Mouse (Mus musculus) heart, postnatal 0 days (tissue): ENCODE measurements at regions not wholly inside any gene's neighbourhood (a gene's known extent, or its start where the extent isn't known, plus 50 kb on each side); places are given as distances from the start of the nearest gene placed in this dataset.

Experiments
- ATAC-seq: fragments of 200-750 bp; cut with Nextera tagmentation; 2 replicates; pipeline ENCODE4 v1.8.0; 2017; ENCODE audit warnings: low read depth, moderate number of reproducible peaks, moderate library complexity; ENCODE audit not compliant: insufficient read depth
- DNase-seq: peaks from one replicate; pipeline ENCODE4 v3.0.0-alpha.2; 2016; ENCODE audit warnings: low spot score
- H3K27ac ChIP-seq: fragments of 300-500 bp; sonication (generic); 2 replicates; pipeline ENCODE4 v1.5.1; 2014; ENCODE audit warnings: low read depth, mild to moderate bottlenecking
- H3K27me3 ChIP-seq: fragments of 300-500 bp; sonication (generic); 2 replicates; pipeline ENCODE4 v1.6.1; 2014; ENCODE audit warnings: low read length, mixed read lengths; ENCODE audit not compliant: control insufficient read depth, insufficient read depth
- H3K36me3 ChIP-seq: fragments of 300-500 bp; sonication (generic); replicated peaks from 2 replicates; pipeline ENCODE4 v1.6.1; 2014; ENCODE audit warnings: low read length, mixed read lengths; ENCODE audit not compliant: control insufficient read depth, insufficient read depth
- H3K4me1 ChIP-seq: fragments of 300-500 bp; sonication (generic); 2 replicates; pipeline ENCODE4 v1.6.1; 2014; ENCODE audit warnings: antibody characterized with exemption; ENCODE audit not compliant: control insufficient read depth, insufficient read depth
- H3K4me2 ChIP-seq: fragments of 300-500 bp; sonication (generic); 2 replicates; pipeline ENCODE4 v1.6.1; 2014; ENCODE audit warnings: low read depth, mild to moderate bottlenecking, low read length, moderate library complexity
- H3K4me3 ChIP-seq: fragments of 300-500 bp; sonication (generic); 2 replicates; pipeline ENCODE4 v1.5.1; 2014; ENCODE audit warnings: low read depth, low read length
- H3K9ac ChIP-seq: fragments of 300-500 bp; sonication (generic); replicated peaks from 2 replicates; pipeline ENCODE4 v1.6.1; 2014; ENCODE audit warnings: low read depth, low read length, mixed read lengths
- H3K9me3 ChIP-seq: fragments of 300-500 bp; sonication (generic); replicated peaks from 2 replicates; pipeline ENCODE4 v1.6.1; 2016; ENCODE audit warnings: low read length; ENCODE audit not compliant: control insufficient read depth
- CTCF ChIP-seq: IDR thresholded peaks from 2 replicates; pipeline ENCODE4 v1.5.1; 2016; ENCODE audit warnings: antibody characterized with exemption, control low read depth, low read depth
- EP300 ChIP-seq: IDR thresholded peaks from 2 replicates; pipeline ENCODE4 v1.6.1; 2016; ENCODE audit warnings: antibody characterized with exemption, low read depth
- WGBS: fragments of 180-500 bp; shearing (Covaris S2); extraction: QIAGEN DNeasy Blood & Tissue Kit; methylation state at CpG from one replicate; pipeline ENCODE4 v1.1.7; 2014; 5-methylcytosine and 5-hydroxymethylcytosine counted together

DNA sequence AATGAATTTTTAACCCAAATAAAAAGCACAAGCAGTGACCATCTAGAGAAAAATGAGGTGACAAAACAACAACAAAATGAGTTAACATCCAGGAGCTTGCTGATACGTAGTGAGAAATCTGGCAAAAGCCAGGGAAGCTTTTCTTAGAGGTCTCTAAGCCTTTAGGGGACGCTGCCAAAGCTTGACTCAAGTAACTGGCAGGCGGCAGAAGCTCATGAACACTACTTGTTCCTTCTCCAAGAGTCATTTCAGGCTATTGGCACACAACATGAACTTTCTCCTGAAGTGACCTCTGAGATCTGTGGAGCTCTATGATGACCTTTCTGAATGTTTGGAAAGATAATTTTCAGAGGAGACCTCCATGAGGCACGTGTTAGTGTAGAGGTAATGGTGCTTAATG is 98.6 kb upstream of the Nova1 start:
- H3K4me2 ChIP-seq, result no peak overlapping the region
- H3K9me3 ChIP-seq, result no peaks in the 10 kb centered on the region
- no peaks in the 10 kb centered on the region for H3K27me3 ChIP-seq
- no peaks in the 10 kb centered on the region for H3K36me3 ChIP-seq
- DNase-seq, result no peak
- ATAC-seq, result no peak
- H3K27ac ChIP-seq, result no peak overlapping the region
- TF ChIP-seq EP300, result no peak
- no peak for TF ChIP-seq CTCF
- H3K9ac ChIP-seq, result no peak overlapping the region
- H3K4me1 ChIP-seq, result no peaks in the 10 kb centered on the region
- H3K4me3 ChIP-seq, result no peak overlapping the region
- WGBS, result 55% methylated on average over 4 of the region's 4 CpGs

DNA sequence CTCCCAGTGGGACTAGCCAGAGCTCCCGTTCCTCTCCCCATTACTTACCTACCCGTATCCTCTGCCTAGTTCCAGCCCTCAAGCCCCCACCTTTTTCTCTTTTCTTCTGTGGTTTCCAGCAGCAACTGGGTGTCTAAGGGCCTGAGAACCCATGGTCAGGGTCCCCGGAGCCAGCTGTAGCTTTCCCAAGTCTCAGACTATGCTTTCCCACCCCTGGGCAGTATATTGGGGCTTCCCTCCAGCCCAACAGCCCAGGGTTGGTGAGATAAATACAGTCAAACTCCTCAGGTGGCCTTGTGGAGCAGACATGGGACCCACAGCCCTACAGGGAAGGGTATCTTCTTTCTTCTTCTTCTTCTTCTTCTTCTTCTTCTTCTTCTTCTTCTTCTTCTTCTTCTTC is 59.4 kb upstream of the Nova1 start:
- ATAC-seq (no peak), DNase-seq (no peak)
- 70% methylated on average over 3 of the region's 3 CpGs for WGBS
- Histone ChIP-seq H3K27me3 (no peaks in the 10 kb centered on the region), H3K4me2 (no peak overlapping the region), H3K9ac (no peak overlapping the region), H3K27ac (no peak overlapping the region), H3K9me3 (no peaks in the 10 kb centered on the region), H3K4me3 (no peak overlapping the region), H3K4me1 (no peaks in the 10 kb centered on the region), H3K36me3 (no peaks in the 10 kb centered on the region)
- TF ChIP-seq EP300 (no peak), CTCF (no peak)

DNA sequence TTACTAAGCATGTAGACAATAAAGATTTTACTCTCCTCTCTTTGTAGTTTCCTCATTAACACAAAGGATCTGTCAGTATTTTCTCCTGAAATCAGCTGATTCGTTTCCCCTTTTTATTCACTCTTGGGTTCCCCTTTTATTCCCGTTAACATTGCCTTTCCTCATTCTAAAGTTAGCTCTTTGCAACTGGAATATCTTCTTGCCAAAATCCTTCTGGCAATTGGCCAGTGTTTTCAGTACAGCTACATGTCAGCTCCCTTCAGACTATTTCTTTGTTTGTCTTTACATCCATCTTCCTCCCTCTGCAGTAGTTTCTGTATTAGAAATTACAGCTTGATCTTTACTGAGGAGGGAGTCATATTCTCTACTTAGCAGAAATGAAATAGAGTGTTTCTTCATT is 51.4 kb upstream of the Nova1 start:
- Histone ChIP-seq H3K9ac (no peak overlapping the region), H3K4me2 (no peak overlapping the region), H3K4me3 (no peak overlapping the region), H3K9me3 (no peaks in the 10 kb centered on the region), H3K36me3 (no peaks in the 10 kb centered on the region), H3K27ac (no peak overlapping the region), H3K4me1 (no peaks in the 10 kb centered on the region), H3K27me3 (no peaks in the 10 kb centered on the region)
- ATAC-seq (no peak), DNase-seq (peak; percentile 34)
- 17% methylated on average over 2 of the region's 2 CpGs for WGBS
- TF ChIP-seq CTCF (no peak), EP300 (no peak)
